Mouse (Mus musculus) embryonic facial prominence, embryonic 11.5 days (tissue): ENCODE data around the gene Brip1. TPM values are rescaled to one million over a fixed set of nuclear protein-coding genes. Genes with fewer than 3 reads are reported as not detected.

ENCODE experiments used
- ATAC-seq: fragments of 200-750 bp; cut with Nextera tagmentation; replicated peaks from 2 replicates; pipeline ENCODE4 v1.8.0; 2017; ENCODE audit warnings: low read depth; ENCODE audit not compliant: insufficient number of reproducible peaks, low FRiP score, low TSS enrichment
- DNase-seq: peaks from one replicate; pipeline ENCODE4 v3.0.0-alpha.2; 2015; ENCODE audit warnings: low spot score
- H3K27ac ChIP-seq: fragments of 300-500 bp; sonication (generic); replicated peaks from 2 replicates; pipeline ENCODE4 v1.5.1; 2014; ENCODE audit warnings: mild to moderate bottlenecking, low read depth, low read length, control low read depth
- H3K27me3 ChIP-seq: fragments of 300-500 bp; sonication (generic); 2 replicates; pipeline ENCODE4 v1.6.1; 2014; ENCODE audit warnings: mild to moderate bottlenecking, low read length, moderate library complexity, mixed read lengths; ENCODE audit not compliant: control insufficient read depth, insufficient read depth
- H3K36me3 ChIP-seq: fragments of 300-500 bp; sonication (generic); replicated peaks from 2 replicates; pipeline ENCODE4 v1.6.1; 2014; ENCODE audit warnings: low read depth, mild to moderate bottlenecking, low read length, moderate library complexity, mixed read lengths; ENCODE audit not compliant: control insufficient read depth, insufficient read depth
- H3K4me1 ChIP-seq: fragments of 300-500 bp; sonication (generic); 2 replicates; pipeline ENCODE4 v1.6.1; 2014; ENCODE audit warnings: low read length, mixed read lengths; ENCODE audit not compliant: control insufficient read depth, insufficient read depth
- H3K4me2 ChIP-seq: fragments of 300-500 bp; sonication (generic); 2 replicates; pipeline ENCODE4 v1.6.1; 2014; ENCODE audit warnings: low read depth, mild to moderate bottlenecking, control low read depth, low read length, moderate library complexity
- H3K4me3 ChIP-seq: fragments of 300-500 bp; sonication (generic); 2 replicates; pipeline ENCODE4 v1.5.1; 2014; ENCODE audit warnings: low read depth, low read length, control low read depth
- H3K9ac ChIP-seq: fragments of 300-500 bp; sonication (generic); replicated peaks from 2 replicates; pipeline ENCODE4 v1.6.1; 2014; ENCODE audit warnings: mild to moderate bottlenecking, control low read depth, low read length
- H3K9me3 ChIP-seq: fragments of 300-500 bp; sonication (generic); replicated peaks from 2 replicates; pipeline ENCODE4 v1.6.1; 2016; ENCODE audit warnings: mild to moderate bottlenecking, low read length, inconsistent platforms, mixed read lengths; ENCODE audit not compliant: control insufficient read depth
- WGBS: fragments of 180-500 bp; shearing (Covaris S2); extraction: QIAGEN DNeasy Blood & Tissue Kit; methylation state at CpG from one replicate; pipeline ENCODE4 v1.1.7; 2014; 5-methylcytosine and 5-hydroxymethylcytosine counted together
- polyA plus RNA-seq: library from polyadenylated mRNA; unstranded; fragments of >200 nt; fragmentation: Nextera tagmentation; extraction: Ambion mirVana; gene quantifications from 2 replicates; pipeline ENCODE4 v1.2.1, GENCODE M21; 2014

Brip1 gene
- polyA plus RNA-seq, 1 experiment from 2014 or later = 11.5 TPM

GRCm38 (mm10) chr11:86101191-86101590, 99.8 kb downstream of the Brip1 start:
- H3K27ac ChIP-seq = no peak overlapping the region

GRCm38 (mm10) chr11:86099341-86099740, 101.7 kb downstream of the Brip1 start:
- WGBS = 45% methylated on average over 2 of the region's 2 CpGs
- no peak overlapping the region for H3K4me3 ChIP-seq
- no peak overlapping the region for H3K9ac ChIP-seq
- H3K4me2 ChIP-seq = no peak overlapping the region
- no peaks in the 10 kb centered on the region for H3K9me3 ChIP-seq
- no peak overlapping the region for H3K27ac ChIP-seq
- H3K4me1 ChIP-seq = no peaks in the 10 kb centered on the region
- no peak for ATAC-seq
- H3K36me3 ChIP-seq = no peaks in the 10 kb centered on the region
- no peaks in the 10 kb centered on the region for H3K27me3 ChIP-seq
- no peak for DNase-seq

More at GRCm38 (mm10) chr11:86101191-86101590, 99.8 kb downstream of the Brip1 start:
- Histone ChIP-seq H3K36me3 (no peaks in the 10 kb centered on the region), H3K9me3 (no peaks in the 10 kb centered on the region), H3K4me1 (no peaks in the 10 kb centered on the region), H3K4me2 (no peak overlapping the region), H3K9ac (no peak overlapping the region), H3K27me3 (no peaks in the 10 kb centered on the region), H3K4me3 (no peak overlapping the region)
- ATAC-seq (no peak), DNase-seq (no peak)
- WGBS = 83% methylated on average over 6 of the region's 6 CpGs

GRCm38 (mm10) chr11:86088815-86089214, 112.2 kb downstream of the Brip1 start:
- Histone ChIP-seq H3K9me3 (no peaks in the 10 kb centered on the region), H3K9ac (no peak overlapping the region), H3K4me1 (no peaks in the 10 kb centered on the region), H3K4me3 (no peak overlapping the region), H3K27ac (no peak overlapping the region), H3K27me3 (no peaks in the 10 kb centered on the region), H3K36me3 (no peaks in the 10 kb centered on the region), H3K4me2 (no peak overlapping the region)
- ATAC-seq (no peak), DNase-seq (no peak)

- H3K36me3 ChIP-seq = no peaks in the 10 kb centered on the region
- H3K4me2 ChIP-seq = no peak overlapping the region
- H3K27me3 ChIP-seq = no peaks in the 10 kb centered on the region
- ATAC-seq (no peak), DNase-seq (no peak)
- no peaks in the 10 kb centered on the region for H3K9me3 ChIP-seq
- WGBS = 86% methylated on average over 4 of the region's 4 CpGs
- H3K4me1 ChIP-seq = no peaks in the 10 kb centered on the region
- no peak overlapping the region for H3K27ac ChIP-seq
- no peak overlapping the region for H3K9ac ChIP-seq
- H3K4me3 ChIP-seq = no peak overlapping the region
Measured at GRCm38 (mm10) chr11:86084522-86084921, 116.5 kb downstream of the Brip1 start.

GRCm38 (mm10) chr11:86078025-86078424, 123.0 kb downstream of the Brip1 start:
- no peaks in the 10 kb centered on the region for H3K4me1 ChIP-seq
- DNase-seq (no peak), ATAC-seq (no peak)
- H3K27me3 ChIP-seq = no peaks in the 10 kb centered on the region
- H3K9ac ChIP-seq = no peak overlapping the region
- H3K9me3 ChIP-seq = no peaks in the 10 kb centered on the region
- no peak overlapping the region for H3K4me3 ChIP-seq
- H3K36me3 ChIP-seq = no peaks in the 10 kb centered on the region
- no peak overlapping the region for H3K4me2 ChIP-seq
- no peak overlapping the region for H3K27ac ChIP-seq
- WGBS = 90% methylated on average over 8 of the region's 8 CpGs

GRCm38 (mm10) chr11:86076966-86077365, 124.0 kb downstream of the Brip1 start:
- H3K4me3 ChIP-seq = no peak overlapping the region
- H3K9me3 ChIP-seq = no peaks in the 10 kb centered on the region
- H3K27me3 ChIP-seq = no peaks in the 10 kb centered on the region
- DNase-seq = no peak
- no peak overlapping the region for H3K27ac ChIP-seq
- 90% methylated on average over 7 of the region's 7 CpGs for WGBS
- no peaks in the 10 kb centered on the region for H3K36me3 ChIP-seq
- H3K9ac ChIP-seq = no peak overlapping the region
- H3K4me2 ChIP-seq = no peak overlapping the region
- H3K4me1 ChIP-seq = no peaks in the 10 kb centered on the region
- ATAC-seq = no peak

GRCm38 (mm10) chr11:86076403-86076802, 124.6 kb downstream of the Brip1 start:
- DNase-seq (no peak), ATAC-seq (no peak)
- H3K36me3 ChIP-seq = no peaks in the 10 kb centered on the region
- no peak overlapping the region for H3K9ac ChIP-seq
- H3K4me3 ChIP-seq = no peak overlapping the region
- no peaks in the 10 kb centered on the region for H3K27me3 ChIP-seq
- WGBS = 92% methylated on average over 5 of the region's 5 CpGs
- no peak overlapping the region for H3K27ac ChIP-seq
- no peak overlapping the region for H3K4me2 ChIP-seq
- H3K9me3 ChIP-seq = no peaks in the 10 kb centered on the region
- no peaks in the 10 kb centered on the region for H3K4me1 ChIP-seq

- no peak overlapping the region for H3K4me3 ChIP-seq
- ATAC-seq (no peak), DNase-seq (no peak)
- no peak overlapping the region for H3K9ac ChIP-seq
- no peak overlapping the region for H3K4me2 ChIP-seq
- H3K36me3 ChIP-seq = no peaks in the 10 kb centered on the region
- H3K9me3 ChIP-seq = no peaks in the 10 kb centered on the region
- H3K27ac ChIP-seq = no peak overlapping the region
- H3K4me1 ChIP-seq = no peaks in the 10 kb centered on the region
- no peaks in the 10 kb centered on the region for H3K27me3 ChIP-seq
- WGBS = 82% methylated on average over 1 of the region's 1 CpGs
Measured at GRCm38 (mm10) chr11:86075371-86075770, 125.6 kb downstream of the Brip1 start.
